Mouse (Mus musculus) ES-Bruce4 (cell line): ENCODE data around the gene Gm17359.

Source experiments
- CTCF ChIP-seq: IDR thresholded peaks from one replicate; pipeline ENCODE4 v1.8.1; 2011; ENCODE audit warnings: low read depth, low read length
- POLR2A ChIP-seq: IDR thresholded peaks from one replicate; pipeline ENCODE4 v1.8.1; 2011; ENCODE audit warnings: low read length; ENCODE audit not compliant: insufficient read depth

DNA sequence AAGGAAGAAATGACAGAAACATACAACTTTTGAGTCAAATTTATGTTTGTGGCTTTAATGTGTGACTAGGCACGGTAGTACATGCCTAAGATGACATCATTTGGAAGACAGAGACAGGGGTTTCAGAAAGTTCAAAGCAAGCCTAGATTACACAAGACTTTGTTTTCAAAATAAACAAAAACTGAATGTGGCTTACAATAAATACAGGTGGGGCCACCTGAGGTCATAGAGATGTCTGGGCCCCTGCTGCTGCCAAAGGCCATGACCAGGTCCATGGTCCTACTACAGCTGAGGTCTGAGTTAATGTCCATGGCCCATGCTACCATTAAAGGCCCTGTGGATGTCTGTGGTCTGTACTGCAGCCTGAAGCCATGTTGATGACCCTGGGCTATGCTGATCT is 77.0 kb downstream of the Gm17359 start:
- TF ChIP-seq POLR2A, result no peak
- TF ChIP-seq CTCF, result no peak
